Mouse (Mus musculus) layer of hippocampus, adult 8-10 months (tissue): ENCODE results near the gene Zfp382. TPM values are rescaled to one million over a fixed set of nuclear protein-coding genes. Genes with fewer than 3 reads are reported as not detected.
"Not testable (repeated sequence)": the region's sequence is repeated elsewhere in the genome, so short reads cannot be mapped to it uniquely, and the experiment has no call there.

Experiments used
- DNase-seq, 2 experiments: peaks; one replicate each; pipeline ENCODE4 v3.0.0; 2022; ENCODE audit warnings: low spot score in 2 of 2
- microRNA-seq, 2 experiments: library from miRNA; unstranded; fragments of <30 nt; microRNA quantifications; one replicate each; pipeline ENCODE4 v1.2.0; 2022
- total RNA-seq, 4 experiments: library from RNA; stranded (reverse); gene quantifications; 2 replicates each; pipeline ENCODE4 v1.2.4; 2022

Gene Zfp382
- total RNA-seq, 4 experiments from 2014 or later, result 28.6 to 34.1 (median 31.2) TPM

DNA sequence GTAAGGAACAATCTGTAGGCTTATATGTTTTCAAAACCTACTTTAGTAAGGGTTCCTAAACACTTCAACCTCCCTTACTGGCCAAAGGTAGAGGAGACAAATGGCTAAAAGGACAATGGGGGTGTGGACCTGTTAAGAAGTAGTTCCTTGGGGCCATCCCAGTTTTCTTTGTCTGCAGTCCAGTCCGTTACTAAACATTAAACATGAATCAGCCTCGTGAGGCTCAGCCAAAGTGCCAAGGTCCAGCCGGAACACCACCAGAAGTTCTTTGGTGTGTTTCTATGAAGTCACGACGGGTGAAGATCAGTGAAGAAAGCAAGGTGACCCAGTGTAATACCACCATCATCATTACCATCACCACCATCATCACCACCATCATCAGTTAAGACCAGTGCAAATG is 25.3 kb downstream of the Zfp382 start:
- no peak for DNase-seq

DNA sequence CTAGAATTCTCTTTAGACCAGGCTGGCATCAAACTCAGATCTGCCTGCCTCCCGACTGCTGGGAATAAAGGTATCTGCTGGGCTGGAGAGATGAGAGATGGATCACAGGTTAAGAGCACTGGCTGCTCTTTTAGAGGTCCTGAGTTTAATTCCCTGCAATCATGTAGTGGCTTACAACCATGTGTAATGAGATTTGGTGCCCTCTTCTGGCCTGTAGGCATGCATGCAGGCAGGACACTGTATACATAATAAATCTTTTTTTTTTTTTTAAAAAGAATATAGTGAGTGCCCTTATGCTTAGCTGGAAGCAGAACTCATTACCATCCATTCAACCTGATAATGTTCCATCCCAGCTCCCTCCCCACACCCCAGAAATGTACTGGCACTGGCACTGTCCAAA is 32.3 kb downstream of the Zfp382 start:
- no peak for DNase-seq

DNA sequence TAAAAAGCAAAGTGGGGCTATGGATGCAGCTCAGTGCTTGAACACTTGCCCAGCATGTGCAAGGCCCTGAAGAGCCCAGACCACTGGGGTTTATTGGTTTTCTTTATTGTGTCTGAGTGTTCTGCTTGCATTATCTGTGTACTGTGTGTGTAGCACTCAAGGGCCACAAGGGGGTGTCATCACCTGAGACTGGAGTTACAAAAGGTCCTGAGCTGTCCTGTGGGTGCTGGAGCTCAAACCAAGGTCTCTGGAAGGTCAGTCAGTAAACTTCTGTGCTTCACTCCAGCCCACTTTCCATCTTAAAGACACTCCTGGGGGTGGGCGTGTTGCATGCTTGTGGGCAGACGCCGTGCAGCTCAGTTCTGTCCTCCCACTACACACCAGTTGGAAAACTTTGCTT is 33.8 kb downstream of the Zfp382 start:
- no peak for DNase-seq

- no peak for DNase-seq
Observed at GRCm38 (mm10) chr7:30163113-30163512, 41.4 kb downstream of the Zfp382 start.

GRCm38 (mm10) chr7:30164745-30165144 is 43.0 kb downstream of the Zfp382 start:
- DNase-seq, result no peak

GRCm38 (mm10) chr7:30168914-30169582 is 47.3 kb downstream of the Zfp382 start:
- no peak for DNase-seq

- peak; percentile 94 for DNase-seq
Observed at GRCm38 (mm10) chr7:30169583-30170282, 48.0 kb downstream of the Zfp382 start, which contains the start of gene Zfp146. Gene Zfp146 (minus strand): TSS chr7:30169750.

GRCm38 (mm10) chr7:30170283-30170951 is 48.7 kb downstream of the Zfp382 start:
- no peak for DNase-seq

- no peak for DNase-seq
Observed at GRCm38 (mm10) chr7:30176474-30176873, 54.7 kb downstream of the Zfp382 start.

DNA sequence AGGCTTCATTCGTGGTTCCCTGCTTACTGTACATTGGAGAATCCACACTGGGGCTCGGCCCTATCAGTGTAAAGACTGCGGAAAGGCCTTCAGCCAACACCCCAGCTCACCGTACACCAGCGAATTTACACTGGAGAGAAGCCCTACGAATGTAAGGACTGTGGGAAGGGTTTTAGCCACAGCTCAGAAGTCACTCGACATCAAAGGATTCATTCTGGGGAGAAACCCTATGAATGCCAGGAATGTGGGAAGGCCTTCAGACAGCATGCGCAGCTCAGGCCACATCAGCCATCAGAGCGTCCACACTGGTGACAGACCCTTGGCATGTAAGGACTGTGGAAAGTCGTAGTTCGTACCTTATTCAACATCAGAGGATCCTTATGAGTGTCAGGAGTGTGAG is 56.5 kb downstream of the Zfp382 start:
- no peak for DNase-seq

GRCm38 (mm10) chr7:30181308-30181707 is 59.6 kb downstream of the Zfp382 start:
- peak; percentile 54 to 77 for DNase-seq

DNA sequence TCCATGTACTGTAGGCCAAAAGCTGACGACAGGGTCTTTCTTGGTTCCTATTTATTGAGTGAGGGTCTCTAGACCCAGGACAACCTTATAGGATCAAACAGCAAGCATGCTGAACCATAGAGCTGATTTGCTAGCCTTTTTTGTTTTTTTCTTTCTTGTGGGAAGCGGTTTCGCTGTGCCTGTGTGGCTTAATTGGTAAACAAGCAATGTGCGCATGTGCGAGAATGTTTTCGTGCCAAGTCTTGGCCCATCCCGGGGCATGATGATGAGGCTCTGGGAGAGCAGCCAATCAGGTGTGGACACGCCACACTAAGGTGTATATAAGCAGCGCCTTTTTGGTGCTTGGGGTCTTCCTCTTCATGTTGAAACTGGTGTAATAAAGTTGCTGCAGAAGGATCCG is 60.2 kb downstream of the Zfp382 start:
- not testable (repeated sequence) for DNase-seq

GRCm38 (mm10) chr7:30183189-30183588 is 61.4 kb downstream of the Zfp382 start:
- DNase-seq, result not testable (repeated sequence)

DNA sequence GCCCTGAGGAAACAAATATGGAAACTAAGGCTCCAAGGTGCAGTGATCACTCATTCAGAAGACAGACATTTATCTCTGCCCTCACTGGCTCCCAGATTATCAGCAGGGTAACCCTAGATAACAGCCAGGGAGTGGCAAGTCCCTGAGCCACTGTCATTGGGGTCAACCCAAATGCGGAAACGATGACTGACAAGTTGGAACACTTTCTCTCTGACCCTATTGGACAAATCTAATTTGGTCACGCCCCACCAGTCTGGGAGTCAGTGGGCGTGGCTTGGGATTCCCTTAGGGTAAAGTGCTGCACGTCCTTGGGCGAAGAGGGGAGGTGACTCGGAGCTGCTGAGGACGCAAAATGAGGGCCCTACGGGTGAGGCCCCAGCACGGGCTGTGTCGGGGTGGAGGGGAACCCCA is 62.1 kb downstream of the Zfp382 start, which contains the start of gene Cox7a1:
Gene Cox7a1 (plus strand): TSS at position 266 of the 411 bp plus-strand sequence.
- peak; percentile 42 to 60 for DNase-seq

Small RNA genes lying within 50 kb of the gene (microRNA-seq; reads per million reads assigned to microRNA genes)
- 0 reads per million in 2 experiments for gene Gm23368

Other genes with a start within 250 kb of the Zfp382 start
- 10 to 100 TPM; 17.8 to 21.2 (median 18.0) TPM for gene Zfp27, start 215.4 kb upstream of the Zfp382 start, total RNA-seq
- gene Zfp383, start 213.7 kb upstream of the Zfp382 start, total RNA-seq, result 10 to 100 TPM in 1 of 4 experiments, 1 to 10 TPM in 3; 8.3 to 11.0 (median 9.2) TPM
- gene Zfp74, start 167.9 kb upstream of the Zfp382 start, total RNA-seq, result 10 to 100 TPM; 17.2 to 19.9 (median 18.2) TPM
- 1 to 10 TPM; 3.3 to 7.7 (median 4.0) TPM for gene Zfp568, start 138.0 kb upstream of the Zfp382 start, total RNA-seq
- 10 to 100 TPM in 1 of 4 experiments, 1 to 10 TPM in 3; 8.5 to 10.3 (median 9.5) TPM for gene Zfp14, start 70.6 kb upstream of the Zfp382 start, total RNA-seq
- 1 to 10 TPM; 4.3 to 7.1 (median 5.1) TPM for gene Zfp82, start 49.0 kb upstream of the Zfp382 start, total RNA-seq
- not detected for gene Gm26920, start 31.5 kb upstream of the Zfp382 start, total RNA-seq
- gene Zfp566, start 31.4 kb upstream of the Zfp382 start, total RNA-seq, result 10 to 100 TPM in 1 of 4 experiments, 1 to 10 TPM in 3; 5.2 to 10.9 (median 8.0) TPM
- 10 to 100 TPM; 79.6 to 96.9 (median 89.4) TPM for gene Zfp260, start 27.2 kb upstream of the Zfp382 start, total RNA-seq
- gene Zfp146, start 47.8 kb downstream of the Zfp382 start, total RNA-seq, result 10 to 100 TPM; 49.0 to 54.7 (median 50.3) TPM
- 1 to 10 TPM; 4.4 to 6.9 (median 5.1) TPM for gene Cox7a1, start 62.2 kb downstream of the Zfp382 start, total RNA-seq
- gene Capns1, start 76.9 kb downstream of the Zfp382 start, total RNA-seq, result 100 to 1,000 TPM; 196 to 240 (median 227) TPM
- 10 to 100 TPM; 49.2 to 52.5 (median 49.3) TPM for gene Polr2i, start 110.0 kb downstream of the Zfp382 start, total RNA-seq
- 100 to 1,000 TPM; 110 to 130 (median 118) TPM for gene Tbcb, start 110.3 kb downstream of the Zfp382 start, total RNA-seq
- gene Ovol3, start 113.8 kb downstream of the Zfp382 start, total RNA-seq, result not detected
- under 1 TPM in 2 of 4 experiments, not detected in 2; 0.41 to 0.77 TPM for gene Thap8, start 158.2 kb downstream of the Zfp382 start, total RNA-seq
- 1 to 10 TPM; 1.1 to 3.4 (median 2.4) TPM for gene Wdr62, start 158.5 kb downstream of the Zfp382 start, total RNA-seq
- 100 to 1,000 TPM; 351 to 448 (median 412) TPM for gene Clip3, start 169.8 kb downstream of the Zfp382 start, total RNA-seq
- gene Alkbh6, start 186.8 kb downstream of the Zfp382 start, total RNA-seq, result 10 to 100 TPM; 52.8 to 69.5 (median 65.3) TPM
- 10 to 100 TPM in 3 of 4 experiments, 1 to 10 TPM in 1; 9.6 to 21.2 (median 15.0) TPM for gene Syne4, start 192.9 kb downstream of the Zfp382 start, total RNA-seq
- under 1 TPM; 0.53 to 0.82 (median 0.66) TPM for gene E130208F15Rik, start 199.8 kb downstream of the Zfp382 start, total RNA-seq
- gene Sdhaf1, start 202.0 kb downstream of the Zfp382 start, total RNA-seq, result 1 to 10 TPM; 6.7 to 9.9 (median 8.4) TPM
- gene Lrfn3, start 240.8 kb downstream of the Zfp382 start, total RNA-seq, result 10 to 100 TPM; 28.2 to 31.6 (median 29.2) TPM